Mouse (Mus musculus) CD4-positive, CD25-positive, alpha-beta regulatory T cell, adult 4 months (primary cell): ENCODE data around the gene Nucb2. TPM values are rescaled to one million over a fixed set of nuclear protein-coding genes. Genes with fewer than 3 reads are reported as not detected.

ENCODE experiments used
- ATAC-seq: one replicate; pipeline ENCODE4 v1.8.0; 2017
- polyA plus RNA-seq, 2 experiments: library from polyadenylated mRNA; unstranded; fragments of 100-300 nt; shearing (Covaris generic); gene quantifications; one replicate each; pipeline ENCODE4 v1.2.1; 2017

The Nucb2 gene
- polyA plus RNA-seq, 2 experiments from 2014 or later, result 21.0 to 24.4 TPM

- ATAC-seq, result no peak
Measured at GRCm38 (mm10) chr7:116524577-116524976, 20.4 kb downstream of the Nucb2 start.

GRCm38 (mm10) chr7:116529793-116530192, 25.6 kb downstream of the Nucb2 start:
- peak; percentile 49 for ATAC-seq

GRCm38 (mm10) chr7:116530470-116530869, 26.3 kb downstream of the Nucb2 start:
- ATAC-seq, result no peak

GRCm38 (mm10) chr7:116531311-116531710, 27.1 kb downstream of the Nucb2 start:
- ATAC-seq, result no peak

GRCm38 (mm10) chr7:116556834-116557233, 52.7 kb downstream of the Nucb2 start:
- ATAC-seq, result no peak

- no peak for ATAC-seq
Measured at GRCm38 (mm10) chr7:116574551-116574950, 70.4 kb downstream of the Nucb2 start.

Other genes starting within 250 kb of the Nucb2 start
- gene Plekha7, start 196.0 kb upstream of the Nucb2 start, polyA plus RNA-seq, result 10 to 100 TPM in 1 of 2 experiments, 1 to 10 TPM in 1; 4.9 to 17.0 TPM
- gene Rps13, start 170.2 kb upstream of the Nucb2 start, polyA plus RNA-seq, result 1,000 to 10,000 TPM; 1,071 to 1,073 TPM
- gene Pik3c2a, start 60.9 kb upstream of the Nucb2 start, polyA plus RNA-seq, result 10 to 100 TPM; 54.9 to 91.3 TPM